Mouse (Mus musculus) layer of hippocampus, adult 2 months (tissue): ENCODE data around the gene Olfr1347. TPM values are rescaled to one million over a fixed set of nuclear protein-coding genes. Genes with fewer than 3 reads are reported as not detected.
"Not testable (repeated sequence)": the region's sequence is repeated elsewhere in the genome, so short reads cannot be mapped to it uniquely, and the experiment has no call there.

ENCODE experiments used
- DNase-seq, 2 experiments: peaks; one replicate each; pipeline ENCODE4 v3.0.0; 2022; ENCODE audit warnings: low spot score in 2 of 2
- H3K27ac ChIP-seq: fragments of 200-600 bp; 2 replicates; pipeline ENCODE4 v1.8.1; 2022
- H3K4me3 ChIP-seq: fragments of 200-600 bp; 2 replicates; pipeline ENCODE4 v1.8.1; 2022; ENCODE audit warnings: mild to moderate bottlenecking
- CTCF ChIP-seq: fragments of 200-600 bp; conservative IDR thresholded peaks from 2 replicates; pipeline ENCODE4 v1.8.1; 2022; ENCODE audit warnings: antibody characterized with exemption, mild to moderate bottlenecking, moderate library complexity
- long read RNA-seq, 2 experiments: library from polyadenylated mRNA; stranded (forward); transcript quantifications; one replicate each; pipeline ENCODE4 v2.0.0; 2021; ENCODE audit warnings: borderline mapping rate in 2 of 2
- total RNA-seq, 2 experiments: library from RNA; stranded (reverse); gene quantifications; 2 replicates each; pipeline ENCODE4 v1.2.3; 2021

The Olfr1347 gene
- total RNA-seq: not detected
- long read RNA-seq, experiment 1: 0 reads
- long read RNA-seq, experiment 2: 0 reads

GRCm38 (mm10) chr7:6499655-6500054, at the start of gene Olfr1347:
TSS of gene Olfr1347 (minus strand) at chr7:6499755.
- DNase-seq: no peak

GRCm38 (mm10) chr7:6526141-6526540, 26.6 kb upstream of the Olfr1347 start:
- peak; percentile 62 for TF ChIP-seq CTCF
- H3K4me3 ChIP-seq: no peak overlapping the region
- H3K27ac ChIP-seq: no peak overlapping the region
- DNase-seq: no peak

More at GRCm38 (mm10) chr7:6499655-6500054, at the start of gene Olfr1347:
- Histone ChIP-seq H3K4me3 (no peak within 1 kb of the TSS), H3K27ac (no peak within 1 kb of the TSS)
- no peak for TF ChIP-seq CTCF

- H3K4me3 ChIP-seq: no peak overlapping the region
- DNase-seq: no peak
- TF ChIP-seq CTCF: peak; percentile 25
- H3K27ac ChIP-seq: no peak overlapping the region
Observed at GRCm38 (mm10) chr7:6525001-6525400, 25.4 kb upstream of the Olfr1347 start.

GRCm38 (mm10) chr7:6522850-6523249, 23.3 kb upstream of the Olfr1347 start, which contains the start of gene Olfr1349:
TSS of gene Olfr1349 (minus strand) at chr7:6522950.
- Histone ChIP-seq H3K4me3 (no peak within 1 kb of the TSS), H3K27ac (no peak within 1 kb of the TSS)
- TF ChIP-seq CTCF: no peak
- DNase-seq: no peak

- TF ChIP-seq CTCF: no peak
- DNase-seq: no peak
- Histone ChIP-seq H3K4me3 (no peak overlapping the region), H3K27ac (no peak overlapping the region)
Observed at GRCm38 (mm10) chr7:6521666-6522065, 22.1 kb upstream of the Olfr1347 start.

GRCm38 (mm10) chr7:6508648-6509047, 9.1 kb upstream of the Olfr1347 start, which contains the start of gene Olfr1348:
TSS of gene Olfr1348 (minus strand) at chr7:6508748.
- H3K27ac ChIP-seq: no peak within 1 kb of the TSS
- DNase-seq: no peak
- no peak within 1 kb of the TSS for H3K4me3 ChIP-seq
- no peak for TF ChIP-seq CTCF

GRCm38 (mm10) chr7:6486841-6487240, 12.7 kb downstream of the Olfr1347 start, which contains the start of gene Olfr5:
TSS of gene Olfr5 (minus strand) at chr7:6486941.
- TF ChIP-seq CTCF: no peak
- no peak for DNase-seq
- no peak within 1 kb of the TSS for H3K27ac ChIP-seq
- no peak within 1 kb of the TSS for H3K4me3 ChIP-seq

- not testable (repeated sequence) for H3K27ac ChIP-seq, DNase-seq, H3K4me3 ChIP-seq
Observed at GRCm38 (mm10) chr7:6477633-6478032, 21.9 kb downstream of the Olfr1347 start.

- TF ChIP-seq CTCF: no peak
- Histone ChIP-seq H3K4me3 (no peak within 1 kb of the TSS), H3K27ac (no peak within 1 kb of the TSS)
- DNase-seq: no peak
Observed at GRCm38 (mm10) chr7:6466951-6467350, 32.6 kb downstream of the Olfr1347 start, which contains the start of gene Olfr1346. TSS of gene Olfr1346 (plus strand) at chr7:6467101.

- no peak overlapping the region for H3K4me3 ChIP-seq
- no peak for DNase-seq
- H3K27ac ChIP-seq: no peak overlapping the region
- no peak for TF ChIP-seq CTCF
Observed at GRCm38 (mm10) chr7:6456399-6456798, 43.2 kb downstream of the Olfr1347 start.

- Histone ChIP-seq H3K27ac (no peak within 1 kb of the TSS), H3K4me3 (no peak within 1 kb of the TSS)
- TF ChIP-seq CTCF: no peak
- DNase-seq: no peak
Observed at GRCm38 (mm10) chr7:6455868-6456267, 43.7 kb downstream of the Olfr1347 start, which contains the start of gene Olfr1336. TSS of gene Olfr1336 (plus strand) at chr7:6456168.

- no peak for TF ChIP-seq CTCF
Observed at GRCm38 (mm10) chr7:6447771-6448170, 51.8 kb downstream of the Olfr1347 start.

GRCm38 (mm10) chr7:6441173-6441572, 58.4 kb downstream of the Olfr1347 start:
- no peak overlapping the region for H3K27ac ChIP-seq
- H3K4me3 ChIP-seq: no peak overlapping the region
- DNase-seq: no peak
- TF ChIP-seq CTCF: no peak

More at GRCm38 (mm10) chr7:6447771-6448170, 51.8 kb downstream of the Olfr1347 start:
- DNase-seq: no peak
- Histone ChIP-seq H3K4me3 (no peak overlapping the region), H3K27ac (no peak overlapping the region)

GRCm38 (mm10) chr7:6438388-6438787, 61.2 kb downstream of the Olfr1347 start, which contains the start of gene Olfr1344:
TSS of gene Olfr1344 (plus strand) at chr7:6438688.
- TF ChIP-seq CTCF: no peak
- no peak within 1 kb of the TSS for H3K27ac ChIP-seq
- no peak within 1 kb of the TSS for H3K4me3 ChIP-seq
- DNase-seq: no peak

Other genes with a start within 250 kb of the Olfr1347 start
- gene Epp13, start 247.0 kb downstream of the Olfr1347 start, total RNA-seq: not detected
- gene Zfp667, start 213.2 kb downstream of the Olfr1347 start, total RNA-seq: 10 to 100 TPM; 17.8 to 18.3 TPM
- gene Zfp583, start 168.5 kb downstream of the Olfr1347 start, total RNA-seq: 10 to 100 TPM; 13.3 to 14.4 TPM
- 1 to 10 TPM; 7.1 to 8.3 TPM for gene Gm3854, start 156.0 kb downstream of the Olfr1347 start, total RNA-seq
- 1 to 10 TPM; 4.7 to 5.0 TPM for gene Zfp78, start 136.5 kb downstream of the Olfr1347 start, total RNA-seq
- gene Zfp28, start 116.5 kb downstream of the Olfr1347 start, total RNA-seq: 1 to 10 TPM; 6.7 to 9.6 TPM
- 10 to 100 TPM; 19.7 to 24.1 TPM for gene Smim17, start 101.0 kb downstream of the Olfr1347 start, total RNA-seq
- gene Gm20715, start 89.5 kb downstream of the Olfr1347 start, total RNA-seq: under 1 TPM; 0.25 to 0.54 TPM
- gene Olfr1344, start 61.1 kb downstream of the Olfr1347 start, total RNA-seq: 1 to 10 TPM; 1.2 to 2.0 TPM
- gene Olfr1336, start 43.6 kb downstream of the Olfr1347 start, total RNA-seq: under 1 TPM in 1 of 2 experiments, not detected in 1; 0.08 TPM
- gene Olfr1346, start 32.7 kb downstream of the Olfr1347 start, total RNA-seq: not detected
- gene Olfr5, start 12.8 kb downstream of the Olfr1347 start, total RNA-seq: not detected
- not detected for gene Olfr1348, start 9.0 kb upstream of the Olfr1347 start, total RNA-seq
- not detected for gene Olfr1349, start 23.2 kb upstream of the Olfr1347 start, total RNA-seq
- not detected for gene Olfr1350, start 65.1 kb upstream of the Olfr1347 start, total RNA-seq
- 1 to 10 TPM; 5.0 to 6.5 TPM for gene Zim1, start 196.7 kb upstream of the Olfr1347 start, total RNA-seq
- 100 to 1,000 TPM; 172 to 173 TPM for gene Peg3, start 230.7 kb upstream of the Olfr1347 start, total RNA-seq
- gene Usp29, start 230.8 kb upstream of the Olfr1347 start, total RNA-seq: 10 to 100 TPM; 29.7 to 31.6 TPM